Mouse (Mus musculus): ENCODE results near the gene U2af2. TPM values are rescaled to one million over a fixed set of nuclear protein-coding genes. Genes with fewer than 3 reads are reported as not detected.
A peak's percentile ranks its signal among the peaks of the same experiment; 100 is the strongest.

Gene U2af2
- total and polyA plus RNA-seq, 2 experiments from 2014 or later = 38.0 to 99.1 TPM

GRCm38 (mm10) chr7:5038940-5039339, 23.0 kb upstream of the U2af2 start:
- Histone ChIP-seq H3K27me3 (ENCODE audit: control insufficient read depth, insufficient read depth, low read length) (no peaks in the 10 kb centered on the region), H3K4me1 (ENCODE audit: control insufficient read depth, insufficient read depth) (peaks cover 8% of the 10 kb centered on the region), H3K4me3 (ENCODE audit: low read depth, low read length) (peak overlapping the region; percentile 81), H3K9me3 (replicated peaks; ENCODE audit: control insufficient read depth, low read length) (no peaks in the 10 kb centered on the region), H3K4me2 (ENCODE audit: low read depth, low read length) (peak overlapping the region; percentile 58), H3K36me3 (replicated peaks; ENCODE audit: control insufficient read depth, insufficient read depth, low read length) (peaks cover 18% of the 10 kb centered on the region), H3K27ac (ENCODE audit: low read depth) (peak overlapping the region; percentile 99; the same call in 1 of the 2 replicates), H3K9ac (replicated peaks; ENCODE audit: low read depth, low read length) (peak overlapping the region; percentile 88; the same call in 1 of the 2 replicates)
- DNase-seq (ENCODE audit: low spot score) (no peak), ATAC-seq (ENCODE audit: insufficient read depth, low read depth) (no peak)
- TF ChIP-seq CTCF (IDR thresholded peaks at IDR 0.05; ENCODE audit: low read depth) (no peak), EP300 (IDR thresholded peaks at IDR 0.05; ENCODE audit: low read depth) (no peak)
- WGBS = 37% methylated on average over 5 of the region's 5 CpGs

GRCm38 (mm10) chr7:5044981-5045380, 17.0 kb upstream of the U2af2 start:
- 60% methylated on average over 2 of the region's 2 CpGs for WGBS
- H3K36me3 ChIP-seq (replicated peaks; ENCODE audit: control insufficient read depth, insufficient read depth, low read length) = no peaks in the 10 kb centered on the region
- no peak for DNase-seq (ENCODE audit: low spot score)

GRCm38 (mm10) chr7:5046112-5046511, 15.8 kb upstream of the U2af2 start:
- 62% methylated on average over 2 of the region's 2 CpGs for WGBS
- TF ChIP-seq CTCF (IDR thresholded peaks at IDR 0.05; ENCODE audit: low read depth) (peak; percentile 2; the same call in 1 of the 2 replicates), EP300 (IDR thresholded peaks at IDR 0.05; ENCODE audit: low read depth) (no peak)
- no peak for DNase-seq (ENCODE audit: low spot score)

More at GRCm38 (mm10) chr7:5044981-5045380, 17.0 kb upstream of the U2af2 start:
- no peak for ATAC-seq (ENCODE audit: insufficient read depth, low read depth)
- TF ChIP-seq CTCF (IDR thresholded peaks at IDR 0.05; ENCODE audit: low read depth) (no peak), EP300 (IDR thresholded peaks at IDR 0.05; ENCODE audit: low read depth) (no peak)
- H3K9ac ChIP-seq (replicated peaks; ENCODE audit: low read depth, low read length) = no peak overlapping the region
- no peaks in the 10 kb centered on the region for H3K27me3 ChIP-seq (ENCODE audit: control insufficient read depth, insufficient read depth, low read length)
- H3K4me2 ChIP-seq (ENCODE audit: low read depth, low read length) = no peak overlapping the region
- H3K4me1 ChIP-seq (ENCODE audit: control insufficient read depth, insufficient read depth) = no peaks in the 10 kb centered on the region
- no peak overlapping the region for H3K4me3 ChIP-seq (ENCODE audit: low read depth, low read length)
- no peak overlapping the region for H3K27ac ChIP-seq (ENCODE audit: low read depth)
- no peaks in the 10 kb centered on the region for H3K9me3 ChIP-seq (replicated peaks; ENCODE audit: control insufficient read depth, low read length)

GRCm38 (mm10) chr7:5047313-5047712, 14.6 kb upstream of the U2af2 start:
- TF ChIP-seq CTCF (IDR thresholded peaks at IDR 0.05; ENCODE audit: low read depth) (peak; percentile 56), EP300 (IDR thresholded peaks at IDR 0.05; ENCODE audit: low read depth) (no peak)
- ATAC-seq (ENCODE audit: insufficient read depth, low read depth) = no peak

More at GRCm38 (mm10) chr7:5046112-5046511, 15.8 kb upstream of the U2af2 start:
- H3K9me3 ChIP-seq (replicated peaks; ENCODE audit: control insufficient read depth, low read length) = no peaks in the 10 kb centered on the region
- H3K4me2 ChIP-seq (ENCODE audit: low read depth, low read length) = no peak overlapping the region
- peaks cover 6% of the 10 kb centered on the region for H3K4me1 ChIP-seq (ENCODE audit: control insufficient read depth, insufficient read depth)
- H3K36me3 ChIP-seq (replicated peaks; ENCODE audit: control insufficient read depth, insufficient read depth, low read length) = no peaks in the 10 kb centered on the region
- no peak for ATAC-seq (ENCODE audit: insufficient read depth, low read depth)
- no peaks in the 10 kb centered on the region for H3K27me3 ChIP-seq (ENCODE audit: control insufficient read depth, insufficient read depth, low read length)
- H3K9ac ChIP-seq (replicated peaks; ENCODE audit: low read depth, low read length) = no peak overlapping the region
- no peak overlapping the region for H3K4me3 ChIP-seq (ENCODE audit: low read depth, low read length)
- H3K27ac ChIP-seq (ENCODE audit: low read depth) = no peak overlapping the region

GRCm38 (mm10) chr7:5051193-5052192, 10.4 kb upstream of the U2af2 start, which contains the start of gene Zfp580:
Gene Zfp580, plus strand, starts transcription at chr7:5051538.
- DNase-seq (ENCODE audit: low spot score) (peak; percentile 54), ATAC-seq (ENCODE audit: insufficient read depth, low read depth) (peak; percentile 87)
- 2% methylated on average over 65 of the region's 65 CpGs for WGBS
- H3K27ac ChIP-seq (ENCODE audit: low read depth) = peak within 1 kb of the TSS; percentile 74
- peaks cover 15% of the 10 kb centered on the region for H3K4me1 ChIP-seq (ENCODE audit: control insufficient read depth, insufficient read depth)
- H3K9me3 ChIP-seq (replicated peaks; ENCODE audit: control insufficient read depth, low read length) = no peaks in the 10 kb centered on the region
- peak within 1 kb of the TSS; percentile 67 for H3K4me3 ChIP-seq (ENCODE audit: low read depth, low read length)
- peak within 1 kb of the TSS; percentile 85 for H3K9ac ChIP-seq (replicated peaks; ENCODE audit: low read depth, low read length)
- H3K36me3 ChIP-seq (replicated peaks; ENCODE audit: control insufficient read depth, insufficient read depth, low read length) = no peaks in the 10 kb centered on the region
- peak within 1 kb of the TSS; percentile 92 for H3K4me2 ChIP-seq (ENCODE audit: low read depth, low read length)
- H3K27me3 ChIP-seq (ENCODE audit: control insufficient read depth, insufficient read depth, low read length) = peaks cover 45% of the 10 kb centered on the region
- TF ChIP-seq CTCF (IDR thresholded peaks at IDR 0.05; ENCODE audit: low read depth) = no peak
- no peak for TF ChIP-seq EP300 (IDR thresholded peaks at IDR 0.05; ENCODE audit: low read depth)

More at GRCm38 (mm10) chr7:5047313-5047712, 14.6 kb upstream of the U2af2 start:
- H3K27me3 ChIP-seq (ENCODE audit: control insufficient read depth, insufficient read depth, low read length) = 0 out of 2 replicates have a peak, but pooled peaks cover 3% of the 10 kb centered on the region
- H3K4me3 ChIP-seq (ENCODE audit: low read depth, low read length) = no peak overlapping the region
- no peaks in the 10 kb centered on the region for H3K9me3 ChIP-seq (replicated peaks; ENCODE audit: control insufficient read depth, low read length)
- 14% methylated on average over 2 of the region's 2 CpGs for WGBS
- peaks cover 8% of the 10 kb centered on the region for H3K4me1 ChIP-seq (ENCODE audit: control insufficient read depth, insufficient read depth)
- peak; percentile 65 for DNase-seq (ENCODE audit: low spot score)
- H3K9ac ChIP-seq (replicated peaks; ENCODE audit: low read depth, low read length) = no peak overlapping the region
- no peak overlapping the region for H3K27ac ChIP-seq (ENCODE audit: low read depth)
- no peak overlapping the region for H3K4me2 ChIP-seq (ENCODE audit: low read depth, low read length)
- no peaks in the 10 kb centered on the region for H3K36me3 ChIP-seq (replicated peaks; ENCODE audit: control insufficient read depth, insufficient read depth, low read length)

Measured in heart, postnatal 0 days (tissue).